10 mouse cellular contexts compared by ENCODE assay signal in the genomic region with DNA sequence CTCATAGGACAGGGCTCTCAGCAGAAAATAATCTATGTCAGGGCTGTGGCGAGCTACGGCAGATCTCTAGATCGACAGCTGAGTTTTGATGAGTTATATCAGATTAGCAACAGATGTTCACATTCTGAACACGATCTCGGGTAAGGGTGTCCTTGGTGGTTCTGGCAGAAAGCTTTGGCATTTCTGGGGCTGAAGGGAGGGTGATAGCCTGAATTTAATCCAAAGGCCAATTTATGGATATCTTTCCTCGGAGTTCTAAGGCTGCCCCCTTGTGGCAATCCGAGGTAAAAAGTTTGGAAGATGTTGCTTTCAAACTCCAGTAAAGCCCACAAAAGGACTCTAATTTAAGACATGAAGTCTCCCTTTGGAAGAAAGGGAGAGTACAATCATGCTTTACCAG.
DNase-seq lines count a peak whose midpoint lies in the region; ATAC-seq and TF ChIP-seq lines count a peak whose summit lies in the region.
"Had no signal": no experiment of that assay in that cellular context is flagged by ENCODE, and none has a peak within 500 bp of the region (broad histone marks: within the 10 kb centered on the region; RNA-seq: fewer than 3 reads in every experiment).

No protein-coding gene starts in this region.

- peak; percentile 47 for TF ChIP-seq CTCF in Patski (IDR thresholded peaks at IDR 0.05)
- TF ChIP-seq CTCF in thymus, adult 2 months (IDR thresholded peaks at IDR 0.05; ENCODE audit: borderline replicate concordance, control insufficient read depth, extremely low read depth, insufficient read depth, low read length, poor library complexity): no peak

- intact Hi-C loops in left cerebral cortex, postnatal 36 days (cut with DNase I): no loop called here

- CTCF ChIA-PET in Patski (lab: Charles Lee): no interaction called here

- H3K4me2 ChIP-seq in hindbrain, embryonic 11.5 days (replicated peaks; ENCODE audit: low read depth, low read length): no peak overlapping the region
- H3K4me2 ChIP-seq in hindbrain, embryonic 16.5 days (ENCODE audit: low read length): no peak overlapping the region
- H3K4me2 ChIP-seq: hindbrain, embryonic 15.5 days; neural tube, embryonic 12.5 days had no signal

- POLR2A ChIA-PET in Patski (lab: Charles Lee): no interaction called here

- 43% methylated on average over 7 of the region's 7 CpGs for WGBS in hindbrain, embryonic 11.5 days
- 34% methylated on average over 7 of the region's 7 CpGs for WGBS in hindbrain, embryonic 16.5 days
- WGBS in thymus, adult 2 months: 61% methylated on average over 7 of the region's 7 CpGs

- no peak overlapping the region for H3K9ac ChIP-seq in hindbrain, embryonic 11.5 days (ENCODE audit: low read depth, low read length)
- no peak overlapping the region for H3K9ac ChIP-seq in hindbrain, embryonic 16.5 days (ENCODE audit: low read depth, low read length)
- H3K9ac ChIP-seq: hindbrain, embryonic 15.5 days; neural tube, embryonic 12.5 days had no signal

- H3K36me3 ChIP-seq in hindbrain, embryonic 11.5 days (ENCODE audit: control insufficient read depth, insufficient read depth, low read length): no peaks in the 10 kb centered on the region
- H3K36me3 ChIP-seq in hindbrain, embryonic 16.5 days (ENCODE audit: control insufficient read depth, insufficient read depth, low read length): no peaks in the 10 kb centered on the region
- H3K36me3 ChIP-seq in thymus, adult 2 months (ENCODE audit: control insufficient read depth, insufficient read depth, low read length): no peaks in the 10 kb centered on the region
- H3K36me3 ChIP-seq: hindbrain, embryonic 15.5 days; neural tube, embryonic 12.5 days had no signal

- H3K4me1 ChIP-seq in hindbrain, embryonic 11.5 days (replicated peaks; ENCODE audit: control insufficient read depth, insufficient read depth, low read length): no peaks in the 10 kb centered on the region
- H3K4me1 ChIP-seq in hindbrain, embryonic 16.5 days (ENCODE audit: control insufficient read depth, insufficient read depth, low read depth, low read length): no peaks in the 10 kb centered on the region
- no peaks in the 10 kb centered on the region for H3K4me1 ChIP-seq in thymus, adult 2 months (replicated peaks; ENCODE audit: control insufficient read depth, insufficient read depth, low read length)
- H3K4me1 ChIP-seq: neural tube, embryonic 12.5 days had no signal

- no peak for TF ChIP-seq POLR2A in thymus, adult 2 months (IDR thresholded peaks at IDR 0.05; ENCODE audit: control insufficient read depth, extremely low read depth, insufficient read depth, low read length, poor library complexity)

- H3K27me3 ChIP-seq in hindbrain, embryonic 11.5 days (ENCODE audit: control insufficient read depth, insufficient read depth, low read length): no peaks in the 10 kb centered on the region
- H3K27me3 ChIP-seq in hindbrain, embryonic 16.5 days (replicated peaks; ENCODE audit: control insufficient read depth, insufficient read depth, low read length): no peaks in the 10 kb centered on the region
- H3K27me3 ChIP-seq in Patski: no peaks in the 10 kb centered on the region
- H3K27me3 ChIP-seq in thymus, adult 2 months (ENCODE audit: control insufficient read depth, insufficient read depth, low read length): no peaks in the 10 kb centered on the region
- H3K27me3 ChIP-seq: hindbrain, embryonic 15.5 days; neural tube, embryonic 12.5 days had no signal

- peak; percentile 75 for DNase-seq in hindbrain, embryonic 11.5 days (ENCODE audit: low spot score)
- no peak for DNase-seq in Patski (ENCODE audit: low read depth, low spot score)
- peak; percentile 89 to 91 for DNase-seq in cerebellum, postnatal 10 days
- DNase-seq in frontal cortex, postnatal 10 days (ENCODE audit: low spot score in 2 of 2): peak; percentile 5 to 37
- peak; percentile 18 to 51 for DNase-seq in left cerebral cortex, postnatal 36 days (ENCODE audit: low spot score in 2 of 2)
- DNase-seq in right cerebral cortex, postnatal 14 days: peak; percentile 77
- no peak for DNase-seq in thymus, adult 2 months

- no peak for ATAC-seq in hindbrain, embryonic 11.5 days (ENCODE audit: low FRiP score)
- no peak for ATAC-seq in hindbrain, embryonic 16.5 days
- ATAC-seq in Patski: no peak

- no peaks in the 10 kb centered on the region for H3K9me3 ChIP-seq in hindbrain, embryonic 11.5 days (ENCODE audit: control insufficient read depth, low read length)
- H3K9me3 ChIP-seq in hindbrain, embryonic 16.5 days (ENCODE audit: control insufficient read depth, low read length): no peaks in the 10 kb centered on the region
- H3K9me3 ChIP-seq: hindbrain, embryonic 15.5 days; neural tube, embryonic 12.5 days had no signal

- no peak overlapping the region for H3K4me3 ChIP-seq in hindbrain, embryonic 11.5 days (ENCODE audit: low read depth, low read length)
- H3K4me3 ChIP-seq in hindbrain, embryonic 16.5 days (ENCODE audit: low read length): no peak overlapping the region
- no peak overlapping the region for H3K4me3 ChIP-seq in thymus, adult 2 months (ENCODE audit: control insufficient read depth, insufficient read depth, low read length)
- H3K4me3 ChIP-seq: hindbrain, embryonic 15.5 days; neural tube, embryonic 12.5 days had no signal

- in situ Hi-C loops in Patski (cut with MboI; ENCODE audit: low pct_unique_long_range_greater_than_20kb): no loop called here

- no peak overlapping the region for H3K27ac ChIP-seq in hindbrain, embryonic 11.5 days (ENCODE audit: low read depth, low read length)
- no peak overlapping the region for H3K27ac ChIP-seq in hindbrain, embryonic 16.5 days (ENCODE audit: low read depth, low read length)
- H3K27ac ChIP-seq in thymus, adult 2 months (ENCODE audit: control insufficient read depth, insufficient read depth, low read length): no peak overlapping the region
- H3K27ac ChIP-seq: hindbrain, embryonic 15.5 days; neural tube, embryonic 12.5 days had no signal

Comparison
In these comparisons a context has a peak if more than half of its experiments do, and no peak if none do; other contexts are left out.
1. DNase-seq: peak in hindbrain, embryonic 11.5 days (single experiment), cerebellum, postnatal 10 days (2 of 2), frontal cortex, postnatal 10 days (2 of 2), left cerebral cortex, postnatal 36 days (2 of 2) and right cerebral cortex, postnatal 14 days (single experiment); none in Patski (single experiment) and thymus, adult 2 months (single experiment).